Mouse (Mus musculus) urinary bladder, adult 18-20 months (tissue): ENCODE measurements around the gene Gsta4.
"Not testable (repeated sequence)": the region's sequence is repeated elsewhere in the genome, so short reads cannot be mapped to it uniquely, and the experiment has no call there.

Source experiments
- DNase-seq, 2 experiments: peaks; one replicate each; pipeline ENCODE4 v3.0.0; 2022; ENCODE audit warnings: low spot score in 2 of 2, mixed read lengths in 2 of 2

The Gsta4 gene

DNA sequence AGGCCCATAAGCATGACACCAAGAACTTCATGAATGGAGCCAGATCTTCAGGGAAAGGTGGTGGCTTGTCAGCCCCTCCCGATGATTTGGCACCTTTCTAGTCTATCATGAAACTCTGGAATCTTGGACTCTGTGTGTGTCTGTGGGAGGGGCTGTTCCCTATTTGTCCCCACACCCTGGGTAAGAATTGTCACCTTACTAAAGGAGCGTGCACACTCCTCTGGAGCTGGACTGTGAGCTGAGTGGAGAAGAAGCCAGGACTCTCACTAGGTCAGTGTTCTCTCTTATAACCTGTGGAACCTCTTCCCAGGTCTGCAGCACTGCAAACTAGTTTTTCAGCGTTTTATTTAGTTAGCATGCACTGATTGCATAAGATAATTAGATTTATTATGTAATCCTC is 47.9 kb downstream of the Gsta4 start, which contains the start of gene Gsta1:
Gsta1 (plus strand) TSS at position 196 of the 400 bp plus-strand sequence.
- DNase-seq = not testable (repeated sequence)

DNA sequence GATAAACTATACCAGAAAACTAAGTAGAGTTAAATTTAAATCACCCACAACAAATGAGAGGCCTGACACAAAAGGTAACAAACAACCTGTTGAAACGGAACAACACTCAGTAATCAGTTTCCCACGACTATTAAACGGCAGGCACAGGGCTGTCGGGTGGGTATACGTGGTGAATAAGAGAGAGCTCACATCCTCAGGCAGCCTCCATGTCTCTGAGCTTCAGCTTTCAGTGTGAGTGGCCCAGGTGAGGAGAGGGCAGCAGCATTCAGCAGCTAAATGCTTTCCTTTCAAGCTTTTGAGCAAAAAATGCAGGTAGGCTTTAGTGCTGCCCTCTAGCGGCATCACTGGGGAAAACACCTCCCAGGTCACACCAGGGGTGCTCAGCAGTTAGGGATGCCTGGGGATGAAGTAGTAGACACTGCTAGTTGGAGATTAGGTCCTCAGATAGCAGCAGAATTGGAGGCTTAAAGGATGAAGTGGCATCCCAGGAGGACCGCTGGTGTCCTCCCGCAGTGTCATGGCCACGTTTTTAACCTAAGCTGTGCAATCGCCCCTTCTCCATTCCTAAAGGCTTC is 50.6 kb downstream of the Gsta4 start:
- not testable (repeated sequence) for DNase-seq

DNA sequence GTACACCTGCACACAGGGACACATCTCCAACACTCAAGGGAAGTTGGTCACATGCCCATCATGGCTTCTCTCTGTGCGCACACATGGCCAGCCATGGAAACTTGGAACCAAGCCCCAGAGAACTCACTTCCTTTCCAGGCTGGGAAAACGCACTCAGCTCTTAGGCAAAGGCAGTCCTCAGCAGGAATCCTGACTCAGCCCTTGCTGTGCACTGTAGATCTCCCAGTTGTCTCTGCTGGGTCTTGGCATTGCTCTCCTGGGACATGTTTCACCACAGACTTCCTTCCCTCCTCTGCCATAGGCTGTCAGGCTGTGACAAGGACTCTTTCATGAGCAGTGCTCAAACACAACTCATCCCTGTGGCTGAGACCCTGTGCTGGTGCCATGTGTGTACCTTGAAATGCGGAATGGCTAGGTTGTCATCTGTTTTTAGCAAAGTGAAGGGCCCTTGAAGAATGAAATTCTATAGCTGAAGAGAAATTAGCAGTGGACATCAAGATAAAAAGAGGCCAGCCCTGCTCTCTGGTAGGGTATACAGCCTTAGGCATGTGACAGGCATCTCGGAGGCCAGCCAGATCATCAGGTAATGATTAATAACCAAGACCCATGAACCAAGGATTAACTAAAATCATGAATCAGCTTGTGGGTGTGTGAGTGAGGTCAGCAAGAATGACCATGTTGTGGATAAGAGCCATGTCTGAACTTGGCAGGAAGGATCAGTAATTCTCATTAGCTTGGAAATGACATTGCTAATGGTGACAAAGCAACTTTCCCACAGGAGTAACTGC is 73.3 kb downstream of the Gsta4 start:
- peak in 1 of 2 experiments; percentile 8 for DNase-seq

DNA sequence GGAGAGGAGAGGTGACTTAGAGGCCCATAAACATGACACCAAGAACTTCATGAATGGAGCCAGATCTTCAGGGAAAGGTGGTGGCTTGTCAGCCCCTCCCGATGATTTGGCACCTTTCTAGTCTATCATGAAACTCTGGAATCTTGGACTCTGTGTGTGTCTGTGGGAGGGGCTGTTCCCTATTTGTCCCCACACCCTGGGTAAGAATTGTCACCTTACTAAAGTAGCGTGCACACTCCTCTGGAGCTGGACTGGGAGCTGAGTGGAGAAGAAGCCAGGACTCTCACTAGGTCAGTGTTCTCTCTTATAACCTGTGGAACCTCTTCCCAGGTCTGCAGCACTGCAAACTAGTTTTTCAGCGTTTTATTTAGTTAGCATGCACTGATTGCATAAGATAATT is 74.3 kb downstream of the Gsta4 start, which contains the start of gene Gm3776:
Gm3776 (plus strand) TSS at position 216 of the 400 bp plus-strand sequence.
- not testable (repeated sequence) for DNase-seq
